Mouse (Mus musculus) heart, adult 2 months (tissue): ENCODE data around the gene Acnat1.
"Not testable (repeated sequence)": the region's sequence is repeated elsewhere in the genome, so short reads cannot be mapped to it uniquely, and the experiment has no call there.

Experiments
- CTCF ChIP-seq: fragments of 200-600 bp; IDR thresholded peaks from 2 replicates; pipeline ENCODE4 v1.8.1; 2022; ENCODE audit warnings: antibody characterized with exemption, mild to moderate bottlenecking, moderate library complexity
- POLR2A ChIP-seq: fragments of 200-500 bp; IDR thresholded peaks from 2 replicates; pipeline ENCODE4 v1.6.1; 2011; ENCODE audit warnings: mild to moderate bottlenecking, low read depth, low read length, control low read depth; ENCODE audit not compliant: insufficient read depth

- not testable (repeated sequence) for TF ChIP-seq POLR2A, CTCF
These were observed 63.6 kb downstream of the Acnat1 start for GRCm38 (mm10) chr4:49410151-49410550.
